Mouse (Mus musculus) liver, embryonic 14.5 days (tissue): ENCODE measurements at regions not wholly inside any gene's neighbourhood (a gene's known extent, or its start where the extent isn't known, plus 50 kb on each side); places are given as distances from the start of the nearest gene placed in this dataset.

Experiments used
- ATAC-seq: fragments of 200-750 bp; cut with Nextera tagmentation; 2 replicates; pipeline ENCODE4 v1.8.0; 2017; ENCODE audit warnings: moderate number of reproducible peaks, mild to moderate bottlenecking, moderate library complexity; ENCODE audit not compliant: insufficient read depth
- DNase-seq, 3 experiments: peaks; one replicate each; pipeline ENCODE4 v3.0.0-alpha.2; 2012 to 2013; ENCODE audit warnings: low read depth in 3 of 3, low spot score in 3 of 3
- H3K27ac ChIP-seq: fragments of 300-500 bp; sonication (generic); 2 replicates; pipeline ENCODE4 v1.5.1; 2014; ENCODE audit warnings: moderate library complexity, mild to moderate bottlenecking, control low read depth, inconsistent platforms
- H3K27me3 ChIP-seq: fragments of 300-500 bp; sonication (generic); 2 replicates; pipeline ENCODE4 v1.6.1; 2014; ENCODE audit warnings: mild to moderate bottlenecking, low read length, moderate library complexity; ENCODE audit not compliant: control insufficient read depth, insufficient read depth
- H3K36me3 ChIP-seq: fragments of 300-500 bp; sonication (generic); replicated peaks from 2 replicates; pipeline ENCODE4 v1.6.1; 2014; ENCODE audit warnings: low read depth; ENCODE audit not compliant: control insufficient read depth, insufficient read depth
- H3K4me1 ChIP-seq, 2 experiments: fragments of 200-500 bp in 1 of 2; fragments of 300-500 bp in 1 of 2; sonication (generic) in 1 of 2; replicated peaks; 2 replicates each; pipeline ENCODE4 v1.6.1; 2012 to 2014; ENCODE audit warnings: antibody characterized with exemption in 1 of 2, inconsistent platforms in 1 of 2, low read length in 1 of 2; ENCODE audit not compliant: control insufficient read depth in 2 of 2, insufficient read depth in 2 of 2
- H3K4me2 ChIP-seq: fragments of 300-500 bp; sonication (generic); 2 replicates; pipeline ENCODE4 v1.6.1; 2014; ENCODE audit warnings: low read depth, mild to moderate bottlenecking, control low read depth, moderate library complexity
- H3K4me3 ChIP-seq, 2 experiments: fragments of 200-500 bp in 1 of 2; fragments of 300-500 bp in 1 of 2; sonication (generic) in 1 of 2; 2 replicates each; pipeline ENCODE4 v1.5.1; 2012 to 2014; ENCODE audit warnings: low read depth in 2 of 2, low read length in 2 of 2, mild to moderate bottlenecking in 2 of 2, control low read depth in 1 of 2, inconsistent platforms in 1 of 2, moderate library complexity in 1 of 2; ENCODE audit not compliant: insufficient read depth in 1 of 2
- H3K9ac ChIP-seq: fragments of 300-500 bp; sonication (generic); replicated peaks from 2 replicates; pipeline ENCODE4 v1.6.1; 2014; ENCODE audit warnings: mild to moderate bottlenecking, control low read depth, moderate library complexity
- H3K9me3 ChIP-seq: fragments of 300-500 bp; sonication (generic); 2 replicates; pipeline ENCODE4 v1.6.1; 2016; ENCODE audit warnings: low read length, mixed read lengths; ENCODE audit not compliant: control insufficient read depth
- CTCF ChIP-seq: IDR thresholded peaks from 2 replicates; pipeline ENCODE4 v1.5.1; 2016; ENCODE audit warnings: antibody characterized with exemption, low read depth, control low read depth
- EP300 ChIP-seq: IDR thresholded peaks from 2 replicates; pipeline ENCODE4 v1.6.1; 2016; ENCODE audit warnings: antibody characterized with exemption, low read depth
- WGBS: fragments of 180-500 bp; shearing (Covaris S2); extraction: QIAGEN DNeasy Blood & Tissue Kit; methylation state at CpG from one replicate; pipeline ENCODE4 v1.1.7; 2014; ENCODE audit not compliant: insufficient replicate concordance; 5-methylcytosine and 5-hydroxymethylcytosine counted together

DNA sequence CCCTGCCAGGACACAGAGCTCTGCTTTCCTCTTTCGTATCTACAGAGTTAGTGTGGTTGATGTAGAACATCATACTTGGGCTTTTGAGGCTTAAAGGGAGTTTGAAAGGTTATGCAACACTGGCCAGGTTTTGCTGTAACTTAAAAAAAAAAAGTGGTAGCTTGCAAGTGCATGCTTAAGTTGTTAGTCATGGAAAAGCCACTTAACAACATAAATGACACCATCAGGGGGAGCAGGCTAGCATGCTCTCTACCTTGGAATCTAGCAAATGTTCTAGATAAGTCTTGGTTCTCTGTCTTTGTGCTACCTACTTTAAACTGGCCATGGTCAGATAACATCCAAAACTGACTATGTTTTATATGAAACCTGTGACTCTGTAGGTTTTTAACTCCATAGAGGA is 176.6 kb upstream of the Prr30 start:
- Histone ChIP-seq H3K27me3 (no peaks in the 10 kb centered on the region), H3K4me2 (no peak overlapping the region), H3K9me3 (no peaks in the 10 kb centered on the region), H3K27ac (no peak overlapping the region), H3K4me1 (no peaks in the 10 kb centered on the region), H3K4me3 (no peak overlapping the region), H3K9ac (no peak overlapping the region), H3K36me3 (no peaks in the 10 kb centered on the region)
- TF ChIP-seq EP300 (no peak), CTCF (no peak)
- DNase-seq, result no peak
- ATAC-seq, result no peak
- WGBS, result 64% methylated on average over 1 of the region's 1 CpGs

DNA sequence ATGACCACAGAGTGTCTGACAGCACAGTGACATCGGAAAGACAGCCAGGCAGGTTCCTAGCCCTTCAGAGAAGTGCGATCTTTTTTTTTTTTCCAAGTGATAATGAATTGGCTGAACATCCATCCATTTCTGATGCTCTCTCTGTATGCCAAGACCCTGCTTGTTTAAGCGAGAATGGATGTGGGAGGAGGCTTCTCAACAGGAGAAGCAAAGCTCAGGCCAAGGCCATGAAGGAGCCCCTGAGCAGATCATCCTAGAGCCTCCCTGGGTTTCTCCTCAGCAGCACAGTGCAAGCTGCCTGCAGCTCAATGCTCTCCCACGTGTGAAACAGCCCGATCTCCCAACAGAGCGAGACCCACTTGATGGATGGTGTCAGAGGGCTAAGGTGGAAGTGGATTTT is 175.7 kb upstream of the Prr30 start:
- Histone ChIP-seq H3K36me3 (no peaks in the 10 kb centered on the region), H3K27ac (no peak overlapping the region), H3K4me2 (no peak overlapping the region), H3K27me3 (no peaks in the 10 kb centered on the region), H3K9ac (no peak overlapping the region), H3K4me3 (no peak overlapping the region), H3K4me1 (no peaks in the 10 kb centered on the region), H3K9me3 (no peaks in the 10 kb centered on the region)
- TF ChIP-seq EP300 (no peak), CTCF (no peak)
- WGBS, result 46% methylated on average over 6 of the region's 6 CpGs
- ATAC-seq (no peak), DNase-seq (no peak)

DNA sequence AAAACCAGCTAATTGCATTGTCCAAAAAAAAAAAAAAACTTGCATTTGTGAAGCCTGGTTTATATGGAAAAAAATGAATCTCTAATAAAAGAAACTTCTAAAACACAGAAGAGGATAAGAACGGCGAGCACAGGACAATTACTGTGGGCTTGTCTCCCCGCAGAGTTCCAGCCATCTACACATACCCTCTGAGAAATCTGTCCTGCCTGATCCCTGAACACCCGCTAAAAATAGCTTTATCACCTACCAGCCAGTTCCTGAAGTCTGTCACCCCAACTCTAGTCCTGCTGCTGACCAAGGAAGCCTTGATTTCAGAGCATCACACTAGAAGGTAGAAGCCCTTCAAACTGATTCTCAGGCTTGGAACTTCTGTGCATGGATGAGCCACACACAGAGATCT is 173.7 kb upstream of the Prr30 start:
- no peak overlapping the region for H3K4me2 ChIP-seq
- TF ChIP-seq EP300, result no peak
- TF ChIP-seq CTCF, result no peak
- no peak overlapping the region for H3K27ac ChIP-seq
- DNase-seq (no peak), ATAC-seq (no peak)
- H3K9me3 ChIP-seq, result no peaks in the 10 kb centered on the region
- no peaks in the 10 kb centered on the region for H3K4me1 ChIP-seq
- H3K4me3 ChIP-seq, result no peak overlapping the region
- 58% methylated on average over 4 of the region's 4 CpGs for WGBS
- no peak overlapping the region for H3K9ac ChIP-seq
- H3K27me3 ChIP-seq, result no peaks in the 10 kb centered on the region
- no peaks in the 10 kb centered on the region for H3K36me3 ChIP-seq

DNA sequence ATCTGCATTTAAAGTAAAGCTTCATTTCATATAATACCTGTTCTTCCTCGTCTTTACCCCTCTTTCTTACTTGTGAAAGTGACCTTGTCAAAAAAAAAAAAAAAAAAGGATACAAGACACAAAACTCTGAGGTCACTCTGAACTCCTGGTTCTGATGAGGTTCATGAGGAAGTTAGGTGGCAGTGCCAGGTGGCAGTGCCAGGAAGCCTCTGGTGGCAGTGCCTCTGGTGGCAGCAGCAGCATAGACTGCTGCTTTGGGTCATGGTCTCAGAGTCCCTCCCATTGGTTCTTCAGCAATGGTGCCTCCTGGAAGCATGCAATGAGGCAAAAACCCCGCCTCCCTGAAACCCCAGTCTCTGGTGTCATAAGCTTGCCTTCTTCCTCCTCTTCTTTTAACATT is 159.7 kb upstream of the Prr30 start:
- Histone ChIP-seq H3K27ac (no peak overlapping the region), H3K4me1 (no peaks in the 10 kb centered on the region), H3K9me3 (no peaks in the 10 kb centered on the region), H3K36me3 (no peaks in the 10 kb centered on the region), H3K27me3 (no peaks in the 10 kb centered on the region), H3K4me3 (no peak overlapping the region), H3K9ac (no peak overlapping the region), H3K4me2 (no peak overlapping the region)
- WGBS, result 22% methylated on average over 2 of the region's 2 CpGs
- DNase-seq, result no peak
- no peak for ATAC-seq
- TF ChIP-seq EP300 (no peak), CTCF (no peak)

DNA sequence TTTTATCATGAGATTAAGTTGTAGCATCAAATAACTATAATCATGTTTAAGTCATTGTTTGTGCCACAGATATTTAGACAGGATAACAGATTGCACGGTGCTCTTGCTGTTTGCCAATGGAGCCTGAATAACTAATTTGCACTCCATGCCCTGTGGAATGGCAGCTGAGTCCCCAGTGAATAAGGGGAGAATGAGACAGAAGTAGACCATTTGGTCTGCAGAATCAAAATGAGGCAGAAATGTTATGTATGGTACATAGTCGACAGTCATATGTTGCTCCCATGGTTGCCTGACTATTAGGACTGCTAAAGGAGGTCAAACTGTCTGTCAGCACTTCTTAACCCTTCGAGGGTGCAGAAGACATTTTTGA is 152.9 kb upstream of the Prr30 start:
- H3K4me3 ChIP-seq, result no peak overlapping the region
- ATAC-seq (no peak), DNase-seq (no peak)
- 47% methylated on average over 3 of the region's 3 CpGs for WGBS
- no peak overlapping the region for H3K27ac ChIP-seq
- H3K9me3 ChIP-seq, result no peaks in the 10 kb centered on the region
- no peak overlapping the region for H3K4me2 ChIP-seq
- H3K27me3 ChIP-seq, result no peaks in the 10 kb centered on the region
- TF ChIP-seq EP300 (no peak), CTCF (no peak)
- H3K9ac ChIP-seq, result no peak overlapping the region
- no peaks in the 10 kb centered on the region for H3K36me3 ChIP-seq
- H3K4me1 ChIP-seq, result no peaks in the 10 kb centered on the region
